Mouse (Mus musculus): ENCODE results near the gene Pdlim7.

GRCm38 (mm10) chr13:55557499-55557898, 44.0 kb upstream of the Pdlim7 start:
- no peak for TF ChIP-seq MAZ (IDR thresholded peaks at IDR 0.05; ENCODE audit: low read depth, low read length)
- no peak for TF ChIP-seq E2F4 (IDR thresholded peaks at IDR 0.05; ENCODE audit: insufficient replicate concordance, low read depth, low read length)
- TF ChIP-seq MXI1 (IDR thresholded peaks at IDR 0.05; ENCODE audit: low read depth, low read length) = no peak
- TF ChIP-seq CTCF (conservative IDR thresholded peaks at IDR 0.05 in 1 of 2, IDR thresholded peaks at IDR 0.05 in 1 of 2; ENCODE audit: low read depth in 2 of 2, low read length in 2 of 2) = no peak
- no peak for TF ChIP-seq HCFC1 (IDR thresholded peaks at IDR 0.05; ENCODE audit: low read depth, low read length)
- TF ChIP-seq ELF1 (IDR thresholded peaks at IDR 0.05; ENCODE audit: low read depth, low read length) = no peak
- TF ChIP-seq ZNF384 (IDR thresholded peaks at IDR 0.05; ENCODE audit: low read depth, low read length) = no peak
- no peak for TF ChIP-seq BHLHE40 (IDR thresholded peaks at IDR 0.05; ENCODE audit: low read depth, low read length)
- TF ChIP-seq EP300 (IDR thresholded peaks at IDR 0.05; ENCODE audit: low read length) = no peak
- TF ChIP-seq USF1 (IDR thresholded peaks at IDR 0.05; ENCODE audit: low read depth, low read length) = no peak
- TF ChIP-seq TCF12 (IDR thresholded peaks at IDR 0.05; ENCODE audit: low read depth, low read length) = no peak
- TF ChIP-seq ZKSCAN1 (IDR thresholded peaks at IDR 0.05; ENCODE audit: borderline replicate concordance, low read depth, low read length) = no peak
- no peak for TF ChIP-seq POLR2A (IDR thresholded peaks at IDR 0.05; ENCODE audit: low read depth, low read length)

All from CH12.LX (cell line).